Mouse (Mus musculus): ENCODE measurements around the gene Lhx5. TPM values are rescaled to one million over a fixed set of nuclear protein-coding genes. Genes with fewer than 3 reads are reported as not detected.

The Lhx5 gene
- total RNA-seq, 1 experiment from 2014 or later, result not detected

- ATAC-seq (replicated peaks in 1 of 2; ENCODE audit: insufficient read depth in 1 of 2, low FRiP score in 2 of 2, low TSS enrichment in 1 of 2, low read depth in 1 of 2, poor library complexity in 2 of 2, severe bottlenecking in 2 of 2), result no peak
These were observed 15.8 kb downstream of the Lhx5 start for GRCm38 (mm10) chr5:120447305-120447704.

DNA sequence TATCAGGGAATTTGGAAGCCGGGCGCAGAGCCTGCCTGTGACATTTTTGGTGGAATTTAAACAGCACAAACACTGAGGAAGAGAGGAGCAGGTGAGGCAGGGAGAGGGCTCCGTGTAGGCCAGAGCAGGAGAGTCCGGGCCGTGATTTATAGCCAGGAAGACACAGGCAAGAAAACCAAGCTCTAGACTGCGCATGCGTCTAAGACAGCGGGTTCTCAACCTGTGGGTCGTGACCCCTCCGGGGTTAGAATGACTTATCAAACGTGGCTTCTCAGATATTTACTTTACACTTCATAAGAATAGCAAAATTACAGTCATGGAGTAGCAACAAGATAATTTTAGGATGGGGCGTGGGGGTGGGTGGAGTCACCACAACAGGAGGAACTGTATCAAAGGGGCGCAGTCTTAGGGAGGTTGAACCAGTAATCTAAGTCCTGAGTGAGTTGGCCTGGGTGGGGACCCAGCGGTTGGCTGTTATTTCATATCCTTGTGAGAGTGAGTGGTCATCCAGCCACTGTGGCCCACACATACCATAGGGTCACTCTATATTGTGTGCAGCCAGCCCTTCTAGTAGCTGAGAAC lies 23.3 kb downstream of the Lhx5 start:
- ATAC-seq (replicated peaks in 1 of 2; ENCODE audit: insufficient read depth in 1 of 2, low FRiP score in 2 of 2, low TSS enrichment in 1 of 2, low read depth in 1 of 2, poor library complexity in 2 of 2, severe bottlenecking in 2 of 2), result no peak

- no peak for ATAC-seq (replicated peaks in 1 of 2; ENCODE audit: insufficient read depth in 1 of 2, low FRiP score in 2 of 2, low TSS enrichment in 1 of 2, low read depth in 1 of 2, poor library complexity in 2 of 2, severe bottlenecking in 2 of 2)
These were observed 24.8 kb downstream of the Lhx5 start for GRCm38 (mm10) chr5:120456253-120456652.

- ATAC-seq (replicated peaks in 1 of 2; ENCODE audit: insufficient read depth in 1 of 2, low FRiP score in 2 of 2, low TSS enrichment in 1 of 2, low read depth in 1 of 2, poor library complexity in 2 of 2, severe bottlenecking in 2 of 2), result no peak
These were observed 25.5 kb downstream of the Lhx5 start for GRCm38 (mm10) chr5:120456841-120457554.

- peak in 1 of 2 experiments; percentile 59; a peak in 3 of 4 replicates for ATAC-seq (replicated peaks in 1 of 2; ENCODE audit: insufficient read depth in 1 of 2, low FRiP score in 2 of 2, low TSS enrichment in 1 of 2, low read depth in 1 of 2, poor library complexity in 2 of 2, severe bottlenecking in 2 of 2)
These were observed 26.1 kb downstream of the Lhx5 start for GRCm38 (mm10) chr5:120457628-120458027.

- ATAC-seq (replicated peaks in 1 of 2; ENCODE audit: insufficient read depth in 1 of 2, low FRiP score in 2 of 2, low TSS enrichment in 1 of 2, low read depth in 1 of 2, poor library complexity in 2 of 2, severe bottlenecking in 2 of 2), result no peak
These were observed 27.6 kb downstream of the Lhx5 start for GRCm38 (mm10) chr5:120459133-120459532.

DNA sequence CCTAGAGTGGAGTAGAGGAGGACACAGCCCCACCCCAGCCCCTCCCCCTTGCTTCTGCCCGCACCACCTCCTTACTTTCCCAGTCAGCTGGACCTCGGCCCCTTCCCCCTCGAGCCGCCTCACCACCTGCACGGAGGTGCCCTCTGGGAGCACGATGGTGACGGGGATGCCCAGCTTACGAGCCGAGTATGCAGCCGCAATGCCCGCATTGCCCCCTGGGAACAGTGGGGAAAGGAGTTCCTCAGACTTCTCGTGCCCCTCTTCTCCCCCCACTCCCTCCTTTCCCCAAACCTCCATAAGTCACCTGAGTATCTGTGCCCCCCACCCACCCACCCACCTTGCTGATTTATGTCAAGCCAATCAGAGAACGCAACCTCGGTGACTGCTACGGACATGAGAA lies 30.4 kb downstream of the Lhx5 start:
- no peak for ATAC-seq (replicated peaks in 1 of 2; ENCODE audit: insufficient read depth in 1 of 2, low FRiP score in 2 of 2, low TSS enrichment in 1 of 2, low read depth in 1 of 2, poor library complexity in 2 of 2, severe bottlenecking in 2 of 2)

- ATAC-seq (replicated peaks in 1 of 2; ENCODE audit: insufficient read depth in 1 of 2, low FRiP score in 2 of 2, low TSS enrichment in 1 of 2, low read depth in 1 of 2, poor library complexity in 2 of 2, severe bottlenecking in 2 of 2), result no peak
These were observed 32.8 kb downstream of the Lhx5 start for GRCm38 (mm10) chr5:120464321-120464720.

- ATAC-seq (replicated peaks in 1 of 2; ENCODE audit: insufficient read depth in 1 of 2, low FRiP score in 2 of 2, low TSS enrichment in 1 of 2, low read depth in 1 of 2, poor library complexity in 2 of 2, severe bottlenecking in 2 of 2), result peak in 1 of 2 experiments; percentile 43; a peak in 2 of 4 replicates
These were observed 33.6 kb downstream of the Lhx5 start for GRCm38 (mm10) chr5:120465062-120465461.

- ATAC-seq (replicated peaks in 1 of 2; ENCODE audit: insufficient read depth in 1 of 2, low FRiP score in 2 of 2, low TSS enrichment in 1 of 2, low read depth in 1 of 2, poor library complexity in 2 of 2, severe bottlenecking in 2 of 2), result peak; percentile 59 to 73
These were observed 34.4 kb downstream of the Lhx5 start for GRCm38 (mm10) chr5:120465860-120466259.

- ATAC-seq (replicated peaks in 1 of 2; ENCODE audit: insufficient read depth in 1 of 2, low FRiP score in 2 of 2, low TSS enrichment in 1 of 2, low read depth in 1 of 2, poor library complexity in 2 of 2, severe bottlenecking in 2 of 2), result peak in 1 of 2 experiments; percentile 13; a peak in 1 of 4 replicates
These were observed 35.5 kb downstream of the Lhx5 start for GRCm38 (mm10) chr5:120467026-120467425.

DNA sequence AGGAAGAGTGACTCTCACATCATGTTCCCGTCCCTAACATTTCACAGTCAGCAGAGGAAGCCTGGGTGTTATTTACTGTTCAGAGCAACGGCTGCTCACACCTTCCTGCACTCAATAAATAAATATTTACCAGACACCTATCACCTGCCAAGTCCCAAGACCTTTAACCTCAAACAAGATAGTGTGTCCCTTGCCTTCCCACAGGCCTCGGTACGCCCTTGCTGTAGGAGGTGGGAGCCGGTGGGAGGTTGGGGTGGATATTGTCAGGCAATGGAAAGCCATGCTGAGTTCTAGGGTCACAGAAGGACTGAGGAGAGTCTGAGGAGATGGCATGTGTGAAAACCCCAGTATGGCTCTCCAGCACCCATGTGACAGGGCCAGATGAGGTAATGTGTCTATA lies 36.8 kb downstream of the Lhx5 start:
- ATAC-seq (replicated peaks in 1 of 2; ENCODE audit: insufficient read depth in 1 of 2, low FRiP score in 2 of 2, low TSS enrichment in 1 of 2, low read depth in 1 of 2, poor library complexity in 2 of 2, severe bottlenecking in 2 of 2), result no peak

GRCm38 (mm10) chr5:120468830-120469229 lies 37.3 kb downstream of the Lhx5 start:
- ATAC-seq (replicated peaks in 1 of 2; ENCODE audit: insufficient read depth in 1 of 2, low FRiP score in 2 of 2, low TSS enrichment in 1 of 2, low read depth in 1 of 2, poor library complexity in 2 of 2, severe bottlenecking in 2 of 2), result no peak

- ATAC-seq (replicated peaks in 1 of 2; ENCODE audit: insufficient read depth in 1 of 2, low FRiP score in 2 of 2, low TSS enrichment in 1 of 2, low read depth in 1 of 2, poor library complexity in 2 of 2, severe bottlenecking in 2 of 2), result no peak
These were observed 40.0 kb downstream of the Lhx5 start for GRCm38 (mm10) chr5:120471538-120471937.

GRCm38 (mm10) chr5:120472770-120473169 lies 41.3 kb downstream of the Lhx5 start, which contains the start of gene Sdsl:
Gene Sdsl, minus strand, starts transcription at chr5:120472810.
- ATAC-seq (replicated peaks in 1 of 2; ENCODE audit: insufficient read depth in 1 of 2, low FRiP score in 2 of 2, low TSS enrichment in 1 of 2, low read depth in 1 of 2, poor library complexity in 2 of 2, severe bottlenecking in 2 of 2), result no peak

- ATAC-seq (replicated peaks in 1 of 2; ENCODE audit: insufficient read depth in 1 of 2, low FRiP score in 2 of 2, low TSS enrichment in 1 of 2, low read depth in 1 of 2, poor library complexity in 2 of 2, severe bottlenecking in 2 of 2), result no peak
These were observed 41.9 kb downstream of the Lhx5 start for GRCm38 (mm10) chr5:120473361-120473760.

DNA sequence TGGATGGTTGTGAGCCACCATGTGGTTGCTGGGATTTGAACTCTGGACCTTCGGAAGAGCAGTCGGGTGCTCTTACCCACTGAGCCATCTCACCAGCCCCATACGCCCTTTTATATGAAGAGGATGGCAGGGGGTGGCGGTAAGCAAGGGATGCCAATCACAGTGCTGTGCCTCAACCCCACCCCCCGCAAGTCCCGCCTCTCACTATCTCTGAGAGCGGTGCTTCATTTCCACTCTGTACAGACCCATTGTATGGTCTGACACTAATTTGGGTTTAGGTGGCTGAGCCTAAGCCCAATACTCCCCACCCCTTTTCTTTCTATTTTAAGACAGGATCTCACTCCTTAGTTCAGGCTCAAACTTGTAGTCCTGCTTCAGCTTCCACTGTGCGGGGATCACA lies 44.4 kb downstream of the Lhx5 start:
- ATAC-seq (replicated peaks in 1 of 2; ENCODE audit: insufficient read depth in 1 of 2, low FRiP score in 2 of 2, low TSS enrichment in 1 of 2, low read depth in 1 of 2, poor library complexity in 2 of 2, severe bottlenecking in 2 of 2), result no peak

GRCm38 (mm10) chr5:120476296-120476695 lies 44.8 kb downstream of the Lhx5 start, which contains the start of gene Sds:
Gene Sds, plus strand, starts transcription at chr5:120476526.
- ATAC-seq (replicated peaks in 1 of 2; ENCODE audit: insufficient read depth in 1 of 2, low FRiP score in 2 of 2, low TSS enrichment in 1 of 2, low read depth in 1 of 2, poor library complexity in 2 of 2, severe bottlenecking in 2 of 2), result no peak

GRCm38 (mm10) chr5:120477993-120478392 lies 46.5 kb downstream of the Lhx5 start:
- no peak for ATAC-seq (replicated peaks in 1 of 2; ENCODE audit: insufficient read depth in 1 of 2, low FRiP score in 2 of 2, low TSS enrichment in 1 of 2, low read depth in 1 of 2, poor library complexity in 2 of 2, severe bottlenecking in 2 of 2)
